Mouse (Mus musculus): ENCODE data around the gene Map3k10.

Map3k10 gene

GRCm38 (mm10) chr7:27674522-27675221 is at the start of gene Map3k10:
Map3k10 (minus strand) TSS chr7:27674598.
- TF ChIP-seq GATA4 (IDR thresholded peaks at IDR 0.05; ENCODE audit: insufficient replicate concordance, low read length) = peak; percentile 50; the same call in 1 of the 2 replicates

GRCm38 (mm10) chr7:27721951-27722350 is 47.6 kb upstream of the Map3k10 start:
- no peak for TF ChIP-seq GATA4 (IDR thresholded peaks at IDR 0.05; ENCODE audit: insufficient replicate concordance, low read length)

- no peak for TF ChIP-seq GATA4 (IDR thresholded peaks at IDR 0.05; ENCODE audit: insufficient replicate concordance, low read length)
Observed at GRCm38 (mm10) chr7:27710402-27710801, 36.0 kb upstream of the Map3k10 start.

GRCm38 (mm10) chr7:27696711-27697110 is 22.3 kb upstream of the Map3k10 start:
- TF ChIP-seq GATA4 (IDR thresholded peaks at IDR 0.05; ENCODE audit: insufficient replicate concordance, low read length) = no peak

GRCm38 (mm10) chr7:27691076-27691475 is 16.7 kb upstream of the Map3k10 start:
- no peak for TF ChIP-seq GATA4 (IDR thresholded peaks at IDR 0.05; ENCODE audit: insufficient replicate concordance, low read length)

GRCm38 (mm10) chr7:27688815-27689612 is 14.6 kb upstream of the Map3k10 start, which contains the start of gene Zfp607b:
Zfp607b (plus strand) TSS chr7:27689340.
- peak; percentile 80; the same call in 1 of the 2 replicates for TF ChIP-seq GATA4 (IDR thresholded peaks at IDR 0.05; ENCODE audit: insufficient replicate concordance, low read length)

- no peak for TF ChIP-seq GATA4 (IDR thresholded peaks at IDR 0.05; ENCODE audit: insufficient replicate concordance, low read length)
Observed at GRCm38 (mm10) chr7:27688246-27688788, 13.9 kb upstream of the Map3k10 start.

- TF ChIP-seq GATA4 (IDR thresholded peaks at IDR 0.05; ENCODE audit: insufficient replicate concordance, low read length) = no peak
Observed at GRCm38 (mm10) chr7:27687836-27688235, 13.4 kb upstream of the Map3k10 start.

- no peak for TF ChIP-seq GATA4 (IDR thresholded peaks at IDR 0.05; ENCODE audit: insufficient replicate concordance, low read length)
Observed at GRCm38 (mm10) chr7:27687043-27687442, 12.6 kb upstream of the Map3k10 start.

- TF ChIP-seq GATA4 (IDR thresholded peaks at IDR 0.05; ENCODE audit: insufficient replicate concordance, low read length) = no peak
Observed at GRCm38 (mm10) chr7:27685681-27686080, 11.3 kb upstream of the Map3k10 start.

GRCm38 (mm10) chr7:27685220-27685619 is 10.8 kb upstream of the Map3k10 start:
- TF ChIP-seq GATA4 (IDR thresholded peaks at IDR 0.05; ENCODE audit: insufficient replicate concordance, low read length) = no peak

GRCm38 (mm10) chr7:27683218-27683617 is 8.8 kb upstream of the Map3k10 start:
- no peak for TF ChIP-seq GATA4 (IDR thresholded peaks at IDR 0.05; ENCODE audit: insufficient replicate concordance, low read length)

GRCm38 (mm10) chr7:27675222-27675612 is 819 bp upstream of the Map3k10 start:
- no peak for TF ChIP-seq GATA4 (IDR thresholded peaks at IDR 0.05; ENCODE audit: insufficient replicate concordance, low read length)

GRCm38 (mm10) chr7:27674195-27674521 is 240 bp downstream of the Map3k10 start:
- no peak for TF ChIP-seq GATA4 (IDR thresholded peaks at IDR 0.05; ENCODE audit: insufficient replicate concordance, low read length)

- TF ChIP-seq GATA4 (IDR thresholded peaks at IDR 0.05; ENCODE audit: insufficient replicate concordance, low read length) = no peak
Observed at GRCm38 (mm10) chr7:27673575-27674131, 745 bp downstream of the Map3k10 start.
